Mouse (Mus musculus) heart, embryonic 11.5 days (tissue): ENCODE measurements around the gene Klf3. TPM values are rescaled to one million over a fixed set of nuclear protein-coding genes. Genes with fewer than 3 reads are reported as not detected.
A peak's percentile ranks its signal among the peaks of the same experiment; 100 is the strongest.

Source experiments
- ATAC-seq: fragments of 200-750 bp; cut with Nextera tagmentation; replicated peaks from 2 replicates; pipeline ENCODE4 v1.8.0; 2017; ENCODE audit warnings: moderate library complexity; ENCODE audit not compliant: insufficient number of reproducible peaks, low FRiP score, low TSS enrichment
- H3K27ac ChIP-seq: fragments of 300-500 bp; sonication (generic); 2 replicates; pipeline ENCODE4 v1.5.1; 2014; ENCODE audit warnings: mild to moderate bottlenecking, low read depth, low read length
- H3K27me3 ChIP-seq: fragments of 300-500 bp; sonication (generic); 2 replicates; pipeline ENCODE4 v1.6.1; 2014; ENCODE audit warnings: mild to moderate bottlenecking, low read length, mixed read lengths; ENCODE audit not compliant: control insufficient read depth, insufficient read depth
- H3K36me3 ChIP-seq: fragments of 300-500 bp; sonication (generic); 2 replicates; pipeline ENCODE4 v1.6.1; 2014; ENCODE audit warnings: mild to moderate bottlenecking, low read length, moderate library complexity, mixed read lengths; ENCODE audit not compliant: control insufficient read depth, insufficient read depth
- H3K4me1 ChIP-seq: fragments of 300-500 bp; sonication (generic); 2 replicates; pipeline ENCODE4 v1.6.1; 2014; ENCODE audit warnings: low read length; ENCODE audit not compliant: control insufficient read depth, insufficient read depth
- H3K4me2 ChIP-seq: fragments of 300-500 bp; sonication (generic); 2 replicates; pipeline ENCODE4 v1.6.1; 2014; ENCODE audit warnings: mild to moderate bottlenecking, moderate library complexity
- H3K4me3 ChIP-seq: fragments of 300-500 bp; sonication (generic); 2 replicates; pipeline ENCODE4 v1.5.1; 2014; ENCODE audit warnings: low read depth, low read length
- H3K9ac ChIP-seq: fragments of 300-500 bp; sonication (generic); 2 replicates; pipeline ENCODE4 v1.6.1; 2014; ENCODE audit warnings: mild to moderate bottlenecking, low read depth, low read length, moderate library complexity
- H3K9me3 ChIP-seq: fragments of 300-500 bp; sonication (generic); replicated peaks from 2 replicates; pipeline ENCODE4 v1.6.1; 2016; ENCODE audit warnings: low read length; ENCODE audit not compliant: control insufficient read depth
- WGBS: fragments of 180-500 bp; shearing (Covaris S2); extraction: QIAGEN DNeasy Blood & Tissue Kit; methylation state at CpG from one replicate; pipeline ENCODE4 v1.1.7; 2014; ENCODE audit not compliant: insufficient replicate concordance; 5-methylcytosine and 5-hydroxymethylcytosine counted together
- polyA plus RNA-seq: library from polyadenylated mRNA; unstranded; fragments of >200 nt; fragmentation: Nextera tagmentation; extraction: Ambion mirVana; gene quantifications from 2 replicates; pipeline ENCODE4 v1.2.1, GENCODE M21; 2014

Gene Klf3
- polyA plus RNA-seq, 1 experiment from 2014 or later = 58.9 TPM

GRCm38 (mm10) chr5:64866331-64867050, 63.3 kb downstream of the Klf3 start:
- Histone ChIP-seq H3K27me3 (no peaks in the 10 kb centered on the region), H3K4me1 (peaks cover 5% of the 10 kb centered on the region; the same call in 1 of the 2 replicates), H3K9ac (0 out of 2 replicates have a peak overlapping the region, but pooled peaks have one; percentile 17), H3K4me3 (no peak overlapping the region), H3K27ac (no peak overlapping the region), H3K36me3 (no peaks in the 10 kb centered on the region), H3K9me3 (no peaks in the 10 kb centered on the region), H3K4me2 (no peak overlapping the region)
- ATAC-seq = no peak
- WGBS = 43% methylated on average over 5 of the region's 5 CpGs

GRCm38 (mm10) chr5:64867124-64867523, 63.9 kb downstream of the Klf3 start:
- no peak overlapping the region for H3K9ac ChIP-seq
- H3K27me3 ChIP-seq = no peaks in the 10 kb centered on the region
- WGBS = 27% methylated on average over 9 of the region's 9 CpGs
- no peak overlapping the region for H3K4me2 ChIP-seq
- H3K4me3 ChIP-seq = no peak overlapping the region
- no peak for ATAC-seq
- H3K4me1 ChIP-seq = peaks cover 5% of the 10 kb centered on the region; the same call in 1 of the 2 replicates
- no peak overlapping the region for H3K27ac ChIP-seq
- H3K36me3 ChIP-seq = no peaks in the 10 kb centered on the region
- H3K9me3 ChIP-seq = no peaks in the 10 kb centered on the region

DNA sequence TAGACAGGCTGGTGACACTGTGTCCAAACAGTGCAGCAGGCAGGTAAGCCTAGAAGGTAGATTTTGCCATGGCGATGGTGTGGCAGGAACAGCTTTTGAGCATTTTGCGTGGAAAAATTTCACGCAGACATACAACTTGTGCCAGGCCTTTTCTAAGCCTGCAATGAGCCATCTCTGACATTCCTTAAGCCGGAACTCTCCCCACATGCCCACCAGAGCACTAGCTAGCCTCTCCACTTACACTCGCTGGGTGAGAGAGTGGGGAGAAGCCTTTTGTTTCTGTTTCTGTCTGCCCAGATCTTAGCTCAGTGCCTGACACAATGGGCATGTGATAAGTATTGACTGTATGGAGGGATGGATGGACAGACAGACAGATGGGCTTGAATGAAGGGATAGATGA, 64.4 kb downstream of the Klf3 start:
- Histone ChIP-seq H3K4me3 (no peak overlapping the region), H3K36me3 (no peaks in the 10 kb centered on the region), H3K9ac (no peak overlapping the region), H3K27me3 (no peaks in the 10 kb centered on the region), H3K9me3 (no peaks in the 10 kb centered on the region), H3K27ac (no peak overlapping the region), H3K4me1 (peaks cover 5% of the 10 kb centered on the region; the same call in 1 of the 2 replicates), H3K4me2 (no peak overlapping the region)
- 75% methylated on average over 5 of the region's 5 CpGs for WGBS
- no peak for ATAC-seq

DNA sequence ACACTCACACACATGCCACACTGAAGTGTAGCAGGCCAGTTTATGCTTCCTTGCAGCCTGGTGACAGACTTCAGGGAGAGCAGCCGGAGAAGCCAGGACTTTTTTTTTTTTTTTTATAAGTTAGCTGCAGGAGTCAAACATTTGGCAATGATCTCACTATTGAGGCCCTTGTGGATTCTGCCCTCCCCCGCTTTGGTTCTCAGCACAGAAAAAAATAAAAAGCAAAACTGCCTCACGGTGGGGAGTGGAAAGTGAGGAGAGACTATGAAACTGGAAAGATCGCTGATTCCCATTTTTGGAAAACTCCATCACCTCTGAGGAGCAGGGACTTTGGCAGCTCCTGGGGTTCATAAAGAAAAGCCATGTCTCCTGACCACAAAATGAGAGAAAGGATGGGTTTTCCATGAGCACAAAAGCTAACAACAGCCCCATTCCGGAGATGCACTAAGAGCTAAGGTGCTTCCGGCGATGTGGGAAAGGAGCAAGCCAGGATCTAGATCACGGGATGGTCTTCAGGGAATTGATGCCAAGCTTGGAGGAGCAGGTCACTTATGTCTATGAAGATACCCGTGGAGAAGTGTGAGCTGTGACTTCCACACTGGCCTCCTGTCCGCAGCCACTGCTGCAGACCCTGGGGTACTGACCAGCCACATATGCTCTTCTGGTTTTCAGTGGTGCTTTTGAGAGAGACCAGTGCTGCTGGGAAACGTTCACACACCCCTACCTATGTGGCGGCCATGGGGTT, 73.1 kb downstream of the Klf3 start:
- ATAC-seq = no peak
- no peaks in the 10 kb centered on the region for H3K36me3 ChIP-seq
- no peaks in the 10 kb centered on the region for H3K27me3 ChIP-seq
- H3K9me3 ChIP-seq = no peaks in the 10 kb centered on the region; the same call in 1 of the 2 replicates
- H3K4me3 ChIP-seq = no peak overlapping the region
- H3K4me2 ChIP-seq = no peak overlapping the region
- WGBS = 70% methylated on average over 12 of the region's 12 CpGs
- no peak overlapping the region for H3K9ac ChIP-seq
- H3K4me1 ChIP-seq = peaks cover 19% of the 10 kb centered on the region
- 0 out of 2 replicates have a peak overlapping the region, but pooled peaks have one; percentile 22 for H3K27ac ChIP-seq

DNA sequence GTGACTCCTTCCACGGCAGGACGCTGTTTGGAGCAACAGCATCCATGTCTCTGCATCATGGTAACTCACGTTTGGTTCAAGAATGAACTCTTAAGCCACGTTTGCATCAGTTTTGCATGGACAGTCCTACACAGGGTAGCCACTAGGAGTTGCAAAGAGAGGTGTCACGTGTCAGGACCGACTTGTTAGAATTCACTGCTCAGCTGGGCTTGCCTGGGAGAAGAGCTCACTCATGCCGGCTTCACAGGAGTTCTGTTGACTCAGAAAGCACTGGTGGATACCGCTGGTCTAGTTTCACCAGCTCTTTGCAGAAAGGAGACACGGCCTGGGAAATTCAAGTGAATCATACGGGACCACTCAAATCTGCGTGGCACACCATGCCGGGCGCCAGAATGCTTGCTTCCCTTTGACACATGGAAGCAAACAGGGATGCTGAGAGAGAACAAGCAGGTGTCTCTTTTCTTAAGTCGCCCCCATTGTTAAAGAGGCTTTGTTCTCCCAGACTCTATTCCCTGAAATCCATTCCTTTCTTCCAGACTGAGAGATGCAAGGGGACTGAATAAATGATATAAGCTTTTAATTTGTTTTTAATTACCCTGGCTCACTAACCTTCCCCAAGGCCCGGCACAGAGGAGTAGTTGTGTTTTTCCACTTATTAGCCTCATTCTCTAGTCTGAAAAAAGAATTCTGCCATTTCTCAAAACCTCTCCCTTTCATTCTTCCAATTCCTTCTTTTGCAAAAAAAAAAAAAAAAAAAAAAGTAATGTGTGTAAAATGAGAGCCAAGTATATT, 74.2 kb downstream of the Klf3 start:
- no peak for ATAC-seq
- Histone ChIP-seq H3K9me3 (no peaks in the 10 kb centered on the region; the same call in 1 of the 2 replicates), H3K4me1 (peaks cover 19% of the 10 kb centered on the region), H3K9ac (no peak overlapping the region), H3K27me3 (no peaks in the 10 kb centered on the region), H3K4me2 (no peak overlapping the region), H3K27ac (peak overlapping the region; percentile 57), H3K4me3 (no peak overlapping the region), H3K36me3 (no peaks in the 10 kb centered on the region)
- WGBS = 39% methylated on average over 15 of the region's 15 CpGs

DNA sequence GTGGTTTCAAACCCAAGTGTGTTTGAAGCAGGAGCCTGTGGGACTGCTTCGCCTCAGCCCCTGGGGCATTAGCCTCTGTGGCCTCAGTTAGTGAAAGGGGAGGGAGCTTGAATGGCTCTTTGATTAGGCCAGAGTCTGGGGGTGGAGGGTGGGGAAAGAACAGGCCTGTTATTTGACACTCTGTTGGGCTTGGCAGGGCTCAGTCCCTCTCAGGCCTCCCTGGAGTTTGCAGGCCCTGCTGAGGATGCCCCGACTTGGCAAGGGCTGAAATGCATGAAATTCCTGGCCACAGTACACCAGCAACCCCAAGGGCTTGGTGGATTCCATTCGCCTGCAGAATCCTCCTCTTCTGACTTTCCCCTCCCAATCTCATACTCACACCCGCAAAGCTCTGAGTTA, 74.8 kb downstream of the Klf3 start:
- H3K36me3 ChIP-seq = no peaks in the 10 kb centered on the region
- peaks cover 19% of the 10 kb centered on the region for H3K4me1 ChIP-seq
- no peak overlapping the region for H3K9ac ChIP-seq
- H3K4me3 ChIP-seq = no peak overlapping the region
- H3K4me2 ChIP-seq = no peak overlapping the region
- no peaks in the 10 kb centered on the region; the same call in 1 of the 2 replicates for H3K9me3 ChIP-seq
- WGBS = 10% methylated on average over 4 of the region's 4 CpGs
- peak; percentile 75 for ATAC-seq
- peak overlapping the region; percentile 57 for H3K27ac ChIP-seq
- H3K27me3 ChIP-seq = no peaks in the 10 kb centered on the region

- H3K27ac ChIP-seq = peak overlapping the region; percentile 57
- no peaks in the 10 kb centered on the region; the same call in 1 of the 2 replicates for H3K9me3 ChIP-seq
- ATAC-seq = no peak
- H3K4me2 ChIP-seq = no peak overlapping the region
- no peaks in the 10 kb centered on the region for H3K36me3 ChIP-seq
- peaks cover 19% of the 10 kb centered on the region for H3K4me1 ChIP-seq
- WGBS = 68% methylated on average over 2 of the region's 2 CpGs
- H3K9ac ChIP-seq = no peak overlapping the region
- no peaks in the 10 kb centered on the region for H3K27me3 ChIP-seq
- H3K4me3 ChIP-seq = no peak overlapping the region
Measured at GRCm38 (mm10) chr5:64878526-64878925, 75.3 kb downstream of the Klf3 start.

GRCm38 (mm10) chr5:64879241-64879640, 76.1 kb downstream of the Klf3 start:
- H3K4me1 ChIP-seq = peaks cover 24% of the 10 kb centered on the region
- H3K27ac ChIP-seq = peak overlapping the region; percentile 57; the same call in 1 of the 2 replicates
- WGBS = 41% methylated on average over 3 of the region's 3 CpGs
- H3K36me3 ChIP-seq = no peaks in the 10 kb centered on the region
- no peak overlapping the region for H3K9ac ChIP-seq
- H3K4me2 ChIP-seq = no peak overlapping the region
- H3K27me3 ChIP-seq = no peaks in the 10 kb centered on the region
- no peak for ATAC-seq
- H3K4me3 ChIP-seq = no peak overlapping the region
- no peaks in the 10 kb centered on the region; the same call in 1 of the 2 replicates for H3K9me3 ChIP-seq
